Mouse (Mus musculus) hindbrain, embryonic 15.5 days (tissue): Measurements from ENCODE around the gene Hrk. TPM values are rescaled to one million over a fixed set of nuclear protein-coding genes. Genes with fewer than 3 reads are reported as not detected.
A peak's percentile ranks its signal among the peaks of the same experiment; 100 is the strongest.

ENCODE experiments used
- ATAC-seq: fragments of 200-750 bp; cut with Nextera tagmentation; 2 replicates; pipeline ENCODE4 v1.8.0; 2017; ENCODE audit warnings: low read depth, moderate number of reproducible peaks, moderate TSS enrichment; ENCODE audit not compliant: low FRiP score
- H3K27ac ChIP-seq: fragments of 300-500 bp; sonication (generic); replicated peaks from 2 replicates; pipeline ENCODE4 v1.5.1; 2015; ENCODE audit warnings: mild to moderate bottlenecking, inconsistent platforms
- H3K27me3 ChIP-seq: fragments of 300-500 bp; sonication (generic); 2 replicates; pipeline ENCODE4 v1.6.1; 2015; ENCODE audit warnings: control low read depth, inconsistent platforms
- H3K36me3 ChIP-seq: fragments of 300-500 bp; sonication (generic); 2 replicates; pipeline ENCODE4 v1.6.1; 2015; ENCODE audit warnings: control low read depth, inconsistent platforms
- H3K4me1 ChIP-seq: fragments of 300-500 bp; sonication (generic); replicated peaks from 2 replicates; pipeline ENCODE4 v1.6.1; 2015; ENCODE audit warnings: control low read depth, inconsistent platforms
- H3K4me2 ChIP-seq: fragments of 300-500 bp; sonication (generic); 2 replicates; pipeline ENCODE4 v1.6.1; 2015; ENCODE audit warnings: moderate library complexity, mild to moderate bottlenecking, inconsistent platforms
- H3K4me3 ChIP-seq: fragments of 300-500 bp; sonication (generic); 2 replicates; pipeline ENCODE4 v1.5.1; 2015; ENCODE audit warnings: mild to moderate bottlenecking, inconsistent platforms
- H3K9ac ChIP-seq: fragments of 300-500 bp; sonication (generic); 2 replicates; pipeline ENCODE4 v1.6.1; 2015; ENCODE audit warnings: inconsistent platforms
- H3K9me3 ChIP-seq: fragments of 300-500 bp; sonication (generic); 2 replicates; pipeline ENCODE4 v1.6.1; 2016; ENCODE audit warnings: control low read depth, inconsistent platforms
- WGBS: fragments of 180-500 bp; shearing (Covaris S2); methylation state at CpG from one replicate; pipeline ENCODE4 v1.1.7; 2015; 5-methylcytosine and 5-hydroxymethylcytosine counted together
- polyA plus RNA-seq: library from polyadenylated mRNA; unstranded; fragments of >200 nt; fragmentation: Nextera tagmentation; extraction: Ambion mirVana; gene quantifications from 2 replicates; pipeline ENCODE4 v1.2.1, GENCODE M21; 2015

Gene Hrk
- polyA plus RNA-seq, 1 experiment from 2014 or later: 5.8 TPM

DNA sequence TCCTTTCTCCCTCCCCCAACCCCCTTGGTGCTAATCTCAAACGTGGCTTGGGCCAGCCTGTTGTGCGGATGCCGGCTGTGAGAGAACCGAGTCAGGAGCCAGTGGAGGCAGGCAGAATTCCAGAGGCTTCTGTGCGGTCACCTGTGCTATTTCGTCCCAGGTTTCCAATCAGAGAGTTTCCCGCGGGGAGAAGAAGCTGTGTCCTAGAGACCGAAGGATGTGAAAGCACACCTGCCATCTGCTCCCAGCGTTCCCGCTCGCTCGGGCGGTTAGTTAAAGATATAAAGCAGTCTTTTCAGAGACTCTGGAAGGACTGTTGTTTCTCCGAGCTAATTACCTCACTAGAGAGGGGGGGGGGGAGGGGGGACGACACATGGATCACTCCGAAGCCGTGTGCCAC is 27.8 kb downstream of the Hrk start:
- 0 out of 2 replicates have a peak, but pooled peaks have one; percentile 1 for ATAC-seq

GRCm38 (mm10) chr5:118197421-118197820 is 33.0 kb downstream of the Hrk start:
- WGBS: 70% methylated on average over 13 of the region's 13 CpGs
- Histone ChIP-seq H3K27me3 (no peaks in the 10 kb centered on the region), H3K36me3 (peaks cover 3% of the 10 kb centered on the region; the same call in 1 of the 2 replicates), H3K9ac (no peak overlapping the region), H3K27ac (no peak overlapping the region), H3K4me2 (no peak overlapping the region), H3K4me1 (peaks cover 5% of the 10 kb centered on the region), H3K4me3 (no peak overlapping the region), H3K9me3 (no peaks in the 10 kb centered on the region)
- ATAC-seq: no peak

More for the DNA sequence above, 27.8 kb downstream of the Hrk start:
- Histone ChIP-seq H3K9ac (no peak overlapping the region), H3K4me2 (no peak overlapping the region), H3K27me3 (no peaks in the 10 kb centered on the region), H3K4me3 (no peak overlapping the region), H3K4me1 (peaks cover 19% of the 10 kb centered on the region), H3K27ac (0 out of 2 replicates have a peak overlapping the region, but pooled peaks have one; percentile 31), H3K9me3 (no peaks in the 10 kb centered on the region), H3K36me3 (no peaks in the 10 kb centered on the region)
- 20% methylated on average over 18 of the region's 18 CpGs for WGBS

GRCm38 (mm10) chr5:118199670-118200069 is 35.2 kb downstream of the Hrk start:
- no peak overlapping the region for H3K9ac ChIP-seq
- peaks cover 6% of the 10 kb centered on the region; the same call in 1 of the 2 replicates for H3K36me3 ChIP-seq
- H3K27ac ChIP-seq: no peak overlapping the region
- no peaks in the 10 kb centered on the region for H3K27me3 ChIP-seq
- WGBS: 59% methylated on average over 5 of the region's 5 CpGs
- no peak for ATAC-seq
- H3K4me3 ChIP-seq: no peak overlapping the region
- no peaks in the 10 kb centered on the region for H3K9me3 ChIP-seq
- no peaks in the 10 kb centered on the region for H3K4me1 ChIP-seq
- no peak overlapping the region for H3K4me2 ChIP-seq

DNA sequence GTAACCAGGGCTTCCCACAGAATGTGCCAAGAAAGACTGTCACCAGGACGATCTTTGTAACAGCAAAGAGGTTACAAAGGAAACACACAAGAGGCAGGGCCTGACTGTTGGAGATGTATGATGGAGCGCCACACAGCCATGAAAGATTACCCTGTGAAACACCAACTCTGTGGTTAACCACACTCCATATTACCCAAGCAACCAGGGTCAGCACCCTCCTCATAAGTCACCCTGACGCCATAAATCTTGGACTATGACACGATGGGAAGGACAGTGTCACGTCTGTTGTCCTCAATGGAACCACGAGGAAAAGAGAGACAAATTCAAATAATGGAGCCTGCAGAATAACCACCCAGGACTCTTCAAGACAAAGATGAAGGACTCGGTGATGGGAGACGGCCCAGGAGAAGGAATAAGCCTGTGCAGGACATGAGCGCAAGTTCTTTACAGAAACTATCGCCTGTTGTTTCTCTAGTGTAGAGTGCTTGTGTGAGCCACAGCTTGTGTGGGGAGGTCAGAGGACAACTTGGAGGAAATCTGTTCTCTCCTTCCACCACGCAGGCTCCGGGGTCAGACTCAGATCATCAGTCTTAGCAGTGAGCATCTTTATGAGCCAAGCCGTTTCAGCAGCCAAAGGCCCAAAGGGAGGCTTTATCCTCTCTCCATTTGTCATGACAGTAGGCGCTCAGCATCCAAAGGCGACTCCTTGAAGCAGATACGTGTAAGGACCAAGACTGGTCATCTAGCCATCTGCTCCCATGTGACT is 40.4 kb downstream of the Hrk start:
- no peaks in the 10 kb centered on the region for H3K9me3 ChIP-seq
- 0 out of 2 replicates have a peak, but pooled peaks cover 7% of the 10 kb centered on the region for H3K4me1 ChIP-seq
- H3K9ac ChIP-seq: no peak overlapping the region
- no peak overlapping the region for H3K4me3 ChIP-seq
- WGBS: 57% methylated on average over 16 of the region's 16 CpGs
- H3K27ac ChIP-seq: no peak overlapping the region
- no peaks in the 10 kb centered on the region for H3K27me3 ChIP-seq
- no peak for ATAC-seq
- H3K36me3 ChIP-seq: peaks cover 6% of the 10 kb centered on the region; the same call in 1 of the 2 replicates
- no peak overlapping the region for H3K4me2 ChIP-seq

DNA sequence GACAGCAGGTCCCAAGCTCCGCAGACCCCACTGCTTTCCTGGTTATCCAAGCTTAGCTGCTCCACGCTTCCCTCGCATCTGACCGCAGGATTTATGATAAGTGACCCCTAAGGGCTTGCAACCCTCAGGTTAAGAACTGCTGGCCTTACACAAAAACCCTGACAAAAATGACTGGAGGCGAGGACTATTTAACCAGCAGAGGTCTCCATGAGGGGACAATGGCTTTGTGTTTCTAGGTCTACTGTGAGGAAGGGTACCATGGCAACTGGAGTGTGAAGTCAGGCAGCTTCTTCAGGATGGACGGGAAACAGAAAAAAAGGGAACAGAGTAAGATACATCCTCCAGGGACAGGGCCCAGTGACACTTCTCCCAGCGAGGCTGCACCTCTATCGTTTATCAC is 41.4 kb downstream of the Hrk start:
- Histone ChIP-seq H3K4me2 (no peak overlapping the region), H3K4me1 (0 out of 2 replicates have a peak, but pooled peaks cover 7% of the 10 kb centered on the region), H3K9ac (no peak overlapping the region), H3K27ac (no peak overlapping the region), H3K4me3 (no peak overlapping the region), H3K36me3 (peaks cover 6% of the 10 kb centered on the region; the same call in 1 of the 2 replicates), H3K9me3 (no peaks in the 10 kb centered on the region), H3K27me3 (no peaks in the 10 kb centered on the region)
- ATAC-seq: no peak
- WGBS: 27% methylated on average over 8 of the region's 8 CpGs

GRCm38 (mm10) chr5:118214012-118214411 is 49.6 kb downstream of the Hrk start:
- Histone ChIP-seq H3K4me3 (peak overlapping the region; percentile 27), H3K9me3 (no peaks in the 10 kb centered on the region), H3K4me1 (peaks cover 19% of the 10 kb centered on the region), H3K9ac (peak overlapping the region; percentile 8; the same call in 1 of the 2 replicates), H3K36me3 (no peaks in the 10 kb centered on the region; the same call in 1 of the 2 replicates), H3K4me2 (peak overlapping the region; percentile 59), H3K27me3 (no peaks in the 10 kb centered on the region), H3K27ac (peak overlapping the region; percentile 47)
- WGBS: 15% methylated on average over 5 of the region's 5 CpGs
- no peak for ATAC-seq

GRCm38 (mm10) chr5:118214418-118215154 is 50.1 kb downstream of the Hrk start:
- ATAC-seq: peak; percentile 77

GRCm38 (mm10) chr5:118217410-118217809 is 53.0 kb downstream of the Hrk start:
- ATAC-seq: no peak
- no peaks in the 10 kb centered on the region for H3K9me3 ChIP-seq
- H3K27me3 ChIP-seq: no peaks in the 10 kb centered on the region
- peaks cover 19% of the 10 kb centered on the region for H3K4me1 ChIP-seq
- no peak overlapping the region for H3K9ac ChIP-seq
- no peak overlapping the region for H3K4me3 ChIP-seq
- peaks cover 14% of the 10 kb centered on the region for H3K36me3 ChIP-seq
- no peak overlapping the region for H3K27ac ChIP-seq
- H3K4me2 ChIP-seq: no peak overlapping the region
- 47% methylated on average over 6 of the region's 6 CpGs for WGBS

More at GRCm38 (mm10) chr5:118214418-118215154, 50.1 kb downstream of the Hrk start:
- Histone ChIP-seq H3K4me1 (peaks cover 19% of the 10 kb centered on the region), H3K4me2 (peak overlapping the region; percentile 59), H3K27ac (peak overlapping the region; percentile 47), H3K4me3 (peak overlapping the region; percentile 27), H3K9me3 (no peaks in the 10 kb centered on the region), H3K9ac (peak overlapping the region; percentile 8; the same call in 1 of the 2 replicates), H3K36me3 (no peaks in the 10 kb centered on the region; the same call in 1 of the 2 replicates), H3K27me3 (no peaks in the 10 kb centered on the region)
- 5% methylated on average over 24 of the region's 24 CpGs for WGBS

- peaks cover 45% of the 10 kb centered on the region for H3K36me3 ChIP-seq
- WGBS: 30% methylated on average over 9 of the region's 9 CpGs
- H3K4me1 ChIP-seq: peaks cover 8% of the 10 kb centered on the region
- H3K4me3 ChIP-seq: no peak overlapping the region
- peak; percentile 77; the same call in 1 of the 2 replicates for ATAC-seq
- no peak overlapping the region for H3K4me2 ChIP-seq
- H3K9me3 ChIP-seq: no peaks in the 10 kb centered on the region
- no peak overlapping the region for H3K9ac ChIP-seq
- no peaks in the 10 kb centered on the region for H3K27me3 ChIP-seq
- H3K27ac ChIP-seq: 0 out of 2 replicates have a peak overlapping the region, but pooled peaks have one; percentile 38
Measured at GRCm38 (mm10) chr5:118223142-118223757, 58.8 kb downstream of the Hrk start.

GRCm38 (mm10) chr5:118230071-118230611 is 65.7 kb downstream of the Hrk start:
- Histone ChIP-seq H3K36me3 (peaks cover 61% of the 10 kb centered on the region), H3K4me1 (no peaks in the 10 kb centered on the region), H3K27ac (no peak overlapping the region), H3K4me2 (no peak overlapping the region), H3K9ac (no peak overlapping the region), H3K9me3 (no peaks in the 10 kb centered on the region), H3K4me3 (no peak overlapping the region), H3K27me3 (no peaks in the 10 kb centered on the region)
- ATAC-seq: no peak
- WGBS: 95% methylated on average over 13 of the region's 13 CpGs

GRCm38 (mm10) chr5:118236891-118237290 is 72.4 kb downstream of the Hrk start:
- Histone ChIP-seq H3K4me2 (no peak overlapping the region), H3K36me3 (peaks cover 49% of the 10 kb centered on the region), H3K9ac (no peak overlapping the region), H3K4me1 (no peaks in the 10 kb centered on the region), H3K9me3 (no peaks in the 10 kb centered on the region), H3K27me3 (no peaks in the 10 kb centered on the region), H3K4me3 (no peak overlapping the region), H3K27ac (no peak overlapping the region)
- no peak for ATAC-seq
- 78% methylated on average over 12 of the region's 12 CpGs for WGBS
